Mouse (Mus musculus) c-Kit-positive CD71-negative TER-119-negative erythroid progenitor cells, embryonic 14.5 days (primary cell): Measurements from ENCODE around the gene Gemin6.
"Not testable (repeated sequence)": the region's sequence is repeated elsewhere in the genome, so short reads cannot be mapped to it uniquely, and the experiment has no call there.

Source experiments
- DNase-seq: peaks from one replicate; pipeline ENCODE4 v3.0.0-alpha.2; 2013; ENCODE audit warnings: low read depth

Gemin6 gene

DNA sequence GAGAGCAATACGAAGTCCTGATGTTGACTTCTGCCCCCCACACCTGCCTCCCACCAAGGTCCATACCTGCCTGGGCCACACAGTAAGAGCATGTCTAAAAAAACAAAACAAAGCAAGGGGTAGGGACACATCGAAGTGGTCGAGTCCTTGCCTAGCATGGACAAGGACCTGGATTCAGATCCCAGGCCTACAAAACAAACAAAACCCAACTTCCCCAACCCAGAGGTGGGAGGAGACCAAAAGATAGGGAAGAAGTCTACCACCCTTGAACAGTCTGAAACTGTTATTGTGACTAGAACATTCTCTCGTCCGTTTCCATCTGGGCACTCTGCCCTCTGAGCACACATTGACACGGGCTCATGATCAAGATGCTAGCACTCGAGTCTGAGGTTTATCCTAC is 10.1 kb downstream of the Gemin6 start:
- DNase-seq = no peak

DNA sequence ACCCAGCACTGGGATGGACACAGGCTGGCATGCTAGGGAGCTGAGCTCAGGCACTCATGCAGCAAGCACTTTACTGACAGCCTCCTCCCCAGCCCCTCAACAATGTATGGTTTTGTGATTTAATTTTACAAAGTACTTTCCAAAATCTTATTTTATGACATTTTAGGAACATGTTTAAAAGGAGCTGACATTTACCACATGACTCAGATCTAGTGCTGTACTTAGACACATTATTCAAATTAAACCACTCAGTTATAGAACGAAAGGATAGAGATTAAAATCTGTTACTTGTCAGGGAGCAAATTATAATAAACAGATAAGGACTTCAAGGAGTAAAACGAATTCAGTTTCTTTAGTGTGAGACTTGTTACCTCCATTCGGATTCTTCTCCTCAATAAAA is 11.2 kb downstream of the Gemin6 start:
- no peak for DNase-seq

DNA sequence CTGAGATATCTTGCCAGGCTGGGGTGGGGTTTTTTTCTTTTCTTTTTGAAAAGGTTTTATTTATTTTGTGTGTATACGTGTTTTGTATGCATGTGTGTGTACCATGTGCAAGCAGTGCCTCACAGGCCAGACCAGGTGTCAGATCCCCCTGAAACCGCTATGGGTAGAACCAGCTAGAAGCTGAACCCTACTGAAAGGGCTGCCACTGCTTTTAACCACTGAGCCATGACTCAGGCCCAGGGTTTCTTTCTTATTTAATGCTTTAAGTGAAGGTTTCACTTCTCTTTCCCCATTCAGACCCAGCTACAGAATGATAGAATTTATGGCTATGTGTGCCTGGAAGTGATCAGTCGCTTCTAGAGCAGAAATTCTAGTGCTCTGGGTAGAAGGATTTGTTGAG is 12.6 kb downstream of the Gemin6 start:
- no peak for DNase-seq

DNA sequence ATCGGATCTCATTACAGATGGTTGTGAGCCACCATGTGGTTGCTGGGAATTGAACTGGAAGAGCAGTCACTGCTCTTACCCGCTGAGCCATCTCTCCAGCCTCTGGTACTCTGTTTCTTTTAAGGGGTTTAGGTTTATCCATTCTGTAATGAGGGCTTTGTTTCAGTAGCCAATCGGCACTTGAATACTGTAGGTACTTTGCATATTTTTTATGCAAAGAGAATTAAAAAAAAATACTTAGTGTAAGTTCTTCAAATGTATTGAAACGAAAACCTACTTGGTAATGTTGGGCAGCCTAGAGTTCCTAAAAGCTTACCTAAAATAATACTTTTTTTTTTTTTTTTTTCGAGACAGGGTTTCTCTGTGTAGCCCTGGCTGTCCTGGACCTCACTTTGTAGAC is 13.2 kb downstream of the Gemin6 start:
- DNase-seq = no peak

DNA sequence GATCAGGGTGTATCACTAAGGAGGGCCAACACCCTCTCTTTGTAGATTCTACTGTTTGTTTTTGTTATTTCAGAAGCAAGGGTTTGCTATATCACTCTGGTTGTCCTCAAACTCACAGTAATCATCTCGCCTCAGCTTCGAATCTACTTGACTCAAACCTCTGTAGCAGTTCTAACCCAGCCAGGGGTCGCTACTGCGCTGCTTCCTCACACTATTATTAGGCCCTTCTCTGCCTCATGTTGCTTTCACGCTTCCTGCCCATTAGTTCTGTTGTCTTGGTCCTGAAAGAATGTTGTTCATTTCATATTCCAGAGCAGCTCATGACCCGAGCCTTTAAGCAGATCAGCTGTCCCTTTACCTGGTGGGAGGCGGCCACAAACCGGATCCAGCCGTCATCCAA is 17.4 kb downstream of the Gemin6 start:
- no peak for DNase-seq

DNA sequence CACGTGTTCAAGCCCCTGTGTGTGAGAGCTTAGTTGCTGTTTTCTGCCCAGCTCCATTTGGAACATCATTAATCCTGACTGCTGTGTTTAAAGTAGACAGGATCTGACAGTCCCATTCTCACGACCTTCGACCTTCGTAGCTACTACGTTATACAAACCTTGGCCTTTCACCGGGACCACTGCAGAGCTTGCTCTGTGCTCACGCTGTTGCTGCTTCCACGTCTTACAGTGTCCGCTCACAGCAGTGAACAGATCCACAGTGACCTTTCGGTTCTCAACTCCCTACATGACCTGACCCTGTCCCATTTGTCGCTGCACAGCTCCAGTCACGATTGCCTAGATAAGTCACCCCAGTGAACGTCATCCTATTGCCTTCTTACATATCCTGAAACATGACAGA is 18.9 kb downstream of the Gemin6 start:
- DNase-seq = no peak

DNA sequence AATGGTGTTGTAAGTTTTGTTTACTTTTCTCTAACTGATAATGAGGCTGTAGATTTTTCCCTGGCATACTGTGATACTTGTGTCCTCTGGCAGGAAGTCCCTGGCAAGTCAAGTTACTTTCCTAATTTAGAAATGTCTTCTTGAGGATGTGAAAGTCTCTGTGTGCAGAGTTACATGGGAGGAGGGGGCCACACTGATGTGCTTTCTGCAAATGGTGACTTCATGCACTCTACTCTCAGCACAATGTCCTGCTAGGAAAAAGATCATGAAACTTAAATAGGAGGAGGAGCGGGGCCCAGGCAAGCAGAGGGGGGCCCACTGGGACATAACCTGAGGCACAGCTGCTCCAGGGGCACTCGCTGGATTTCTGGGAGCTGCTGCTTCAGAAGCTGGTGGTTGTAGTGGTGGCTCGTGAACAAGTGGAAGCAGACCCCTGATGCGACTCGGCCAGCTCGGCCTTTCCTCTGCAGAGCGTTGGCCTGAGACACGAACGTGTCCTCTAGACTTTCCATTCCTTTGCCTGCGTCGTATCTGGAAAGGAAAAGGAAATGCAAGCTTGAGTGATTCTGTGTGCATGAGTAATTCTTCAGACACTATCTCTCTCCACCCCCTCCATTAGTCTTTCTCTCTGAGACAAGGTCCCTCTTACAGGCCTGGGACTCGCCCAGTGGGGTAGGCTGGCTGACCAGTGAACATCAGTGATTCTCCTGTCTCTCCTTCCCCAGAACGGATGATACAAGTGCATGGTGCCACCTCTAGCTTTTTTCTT is 28.7 kb downstream of the Gemin6 start:
- no peak for DNase-seq

DNA sequence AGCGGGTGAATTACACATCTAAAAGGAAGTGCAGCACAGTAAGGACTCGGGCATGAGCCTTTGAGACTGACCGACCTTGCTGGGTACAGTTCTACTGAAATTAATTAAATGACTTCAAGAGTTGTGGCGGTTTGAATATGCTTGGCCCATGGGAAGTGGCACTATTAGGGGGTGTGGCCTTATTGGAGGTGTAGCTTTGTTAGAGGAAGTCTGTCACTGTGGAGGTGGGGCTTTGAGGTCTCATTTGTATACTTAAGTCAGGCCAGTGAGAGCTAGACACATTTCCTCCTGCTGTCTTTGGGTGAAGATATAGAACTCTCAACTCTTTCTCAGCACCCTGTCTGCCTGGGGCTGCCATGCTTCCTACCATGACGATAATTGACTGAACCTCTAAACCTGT is 30.2 kb downstream of the Gemin6 start:
- DNase-seq = no peak

DNA sequence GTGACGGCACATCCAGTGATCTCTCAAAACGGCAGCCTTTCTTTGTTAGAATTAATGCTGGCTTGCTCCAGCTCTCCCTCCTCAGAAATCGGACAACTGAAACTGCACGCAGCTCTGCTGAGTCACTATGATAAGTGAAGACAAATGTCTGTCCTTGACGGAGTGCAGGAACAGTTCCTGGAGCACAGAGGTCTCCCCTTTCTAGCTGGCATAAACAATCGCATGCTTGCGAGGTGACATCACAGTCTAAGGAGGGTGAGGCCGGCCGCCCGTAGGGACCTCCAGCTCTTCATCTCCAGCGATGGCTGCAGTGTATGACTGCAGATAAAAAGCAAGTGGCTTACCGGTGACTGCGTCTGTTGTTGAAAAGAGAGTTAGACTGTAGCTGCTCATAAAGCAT is 31.0 kb downstream of the Gemin6 start:
- no peak for DNase-seq

DNA sequence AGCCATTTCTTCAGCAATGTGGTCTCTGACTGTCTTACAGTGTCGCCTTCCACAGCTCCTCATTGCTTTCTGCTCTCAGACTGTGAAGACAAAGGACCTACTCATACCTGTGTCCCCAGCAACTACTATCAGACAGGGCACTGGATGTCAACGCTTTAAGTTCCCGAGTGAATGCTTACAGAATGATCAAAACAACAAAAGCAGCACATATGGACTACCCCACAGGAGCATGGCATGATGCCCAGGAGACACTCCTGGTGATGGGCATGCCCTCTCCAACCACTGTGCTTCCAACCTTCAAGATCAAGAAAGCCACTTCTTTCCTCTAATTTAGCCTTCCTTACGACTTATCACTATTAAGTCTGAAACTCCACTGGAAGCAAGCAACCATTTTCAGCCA is 42.8 kb downstream of the Gemin6 start:
- DNase-seq = no peak

DNA sequence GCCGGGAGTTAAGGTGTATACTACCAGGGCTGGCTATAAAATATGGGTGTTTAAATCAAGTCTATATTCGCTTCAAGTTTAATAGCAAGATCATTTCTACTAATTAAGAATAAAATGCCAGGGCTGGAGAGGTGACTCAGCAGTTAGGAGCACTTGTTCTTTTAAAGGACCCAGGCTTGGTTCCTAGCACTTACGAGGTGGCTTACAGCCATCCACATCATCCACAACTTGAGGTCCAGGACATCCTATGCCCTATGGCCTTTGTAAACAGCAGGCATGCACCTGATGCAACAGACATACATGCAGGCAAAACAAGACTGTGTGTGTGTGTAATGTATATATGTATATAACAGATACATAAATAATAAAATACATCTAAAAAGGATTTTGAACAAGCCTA is 43.9 kb downstream of the Gemin6 start:
- DNase-seq = no peak

DNA sequence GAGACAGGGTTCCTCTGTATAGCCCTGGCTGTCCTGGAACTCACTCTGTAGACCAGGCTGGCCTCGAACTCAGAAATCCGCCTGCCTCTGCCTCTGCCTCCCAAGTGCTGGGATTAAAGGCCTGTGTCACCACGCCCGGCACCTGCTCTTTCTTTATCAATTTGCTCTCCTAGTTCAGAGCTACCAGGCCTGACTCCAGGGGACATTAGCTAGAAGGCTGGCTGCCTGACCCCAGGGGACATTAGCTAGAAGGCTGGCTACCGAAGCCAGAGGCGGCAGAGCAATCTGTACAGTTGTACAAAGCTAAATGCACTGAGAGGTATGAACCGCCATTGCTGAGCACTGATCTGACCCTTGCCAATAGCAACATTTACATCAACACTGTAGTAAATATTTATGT is 46.4 kb downstream of the Gemin6 start:
- not testable (repeated sequence) for DNase-seq
